Mouse (Mus musculus) layer of hippocampus, adult 2 months (tissue): ENCODE results near the gene Hpcal4. TPM values are rescaled to one million over a fixed set of nuclear protein-coding genes. Genes with fewer than 3 reads are reported as not detected.
"Not testable (repeated sequence)": the region's sequence is repeated elsewhere in the genome, so short reads cannot be mapped to it uniquely, and the experiment has no call there.

Experiments
- DNase-seq, 2 experiments: peaks; one replicate each; pipeline ENCODE4 v3.0.0; 2022; ENCODE audit warnings: low spot score in 2 of 2
- H3K27ac ChIP-seq: fragments of 200-600 bp; 2 replicates; pipeline ENCODE4 v1.8.1; 2022
- H3K4me3 ChIP-seq: fragments of 200-600 bp; 2 replicates; pipeline ENCODE4 v1.8.1; 2022; ENCODE audit warnings: mild to moderate bottlenecking
- CTCF ChIP-seq: fragments of 200-600 bp; conservative IDR thresholded peaks from 2 replicates; pipeline ENCODE4 v1.8.1; 2022; ENCODE audit warnings: antibody characterized with exemption, mild to moderate bottlenecking, moderate library complexity
- long read RNA-seq, 2 experiments: library from polyadenylated mRNA; stranded (forward); transcript quantifications; one replicate each; pipeline ENCODE4 v2.0.0; 2021; ENCODE audit warnings: borderline mapping rate in 2 of 2
- total RNA-seq, 2 experiments: library from RNA; stranded (reverse); gene quantifications; 2 replicates each; pipeline ENCODE4 v1.2.3; 2021

Gene Hpcal4
- 100 to 1,000 TPM; 493 to 508 TPM for total RNA-seq
- long read RNA-seq, experiment 1, full-length matches to known transcripts, result 477 of 660 reads
- long read RNA-seq, experiment 1, partial matches to known transcripts, result 177 of 660 reads
- long read RNA-seq, experiment 1, other reads (novel, unspliced or antisense), result 6 of 660 reads
- long read RNA-seq, experiment 2, full-length matches to known transcripts, result 713 of 902 reads
- long read RNA-seq, experiment 2, partial matches to known transcripts, result 13 of 902 reads
- long read RNA-seq, experiment 2, other reads (novel, unspliced or antisense), result 176 of 902 reads

DNA sequence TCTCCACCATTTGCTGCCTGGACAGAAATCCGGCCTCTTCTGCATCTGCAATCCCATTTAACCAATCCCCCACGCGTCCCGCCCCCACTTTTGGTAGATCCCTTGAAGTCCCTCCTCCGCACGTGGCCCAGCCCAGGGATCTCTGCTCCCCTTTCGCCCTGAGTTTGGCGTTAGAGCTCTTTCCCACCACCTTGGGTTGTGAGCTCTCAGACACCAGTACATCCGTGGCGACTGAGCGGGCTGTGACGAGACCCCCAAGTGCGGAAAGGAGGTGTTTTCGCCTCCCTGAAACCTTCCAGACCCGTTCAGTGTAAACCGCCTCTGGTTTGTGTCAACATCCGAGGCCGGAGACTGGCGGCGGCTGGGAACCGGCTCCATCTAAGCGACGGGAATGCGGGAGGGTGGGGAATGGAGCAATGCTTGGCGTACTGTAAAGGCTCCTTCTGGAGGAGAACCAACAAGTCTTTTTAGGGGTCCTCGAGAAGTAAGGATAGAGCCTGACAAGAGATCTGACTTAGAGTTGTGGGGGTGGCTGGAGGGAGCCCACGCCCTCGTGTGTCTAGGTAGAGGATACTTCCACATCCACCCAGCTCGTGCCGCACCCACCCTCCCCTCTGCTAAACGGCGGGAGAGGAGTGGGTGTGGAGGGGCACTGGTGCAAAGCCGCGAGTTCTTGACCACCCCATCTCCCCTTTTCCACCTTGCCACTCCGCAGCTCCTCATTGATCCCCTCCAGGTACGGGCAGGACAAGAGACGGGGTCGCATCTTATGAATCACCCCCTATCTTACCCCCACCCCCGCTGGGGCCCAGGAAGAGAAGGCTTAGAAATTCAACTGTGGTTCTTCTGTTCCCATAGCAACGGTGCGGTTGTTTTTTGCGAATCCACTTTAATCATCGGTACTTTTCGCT lies at the start of gene Hpcal4:
TSS of gene Hpcal4 (plus strand) at position 900 of the 911 bp plus-strand sequence.
- peak within 1 kb of the TSS; percentile 97 for H3K27ac ChIP-seq

DNA sequence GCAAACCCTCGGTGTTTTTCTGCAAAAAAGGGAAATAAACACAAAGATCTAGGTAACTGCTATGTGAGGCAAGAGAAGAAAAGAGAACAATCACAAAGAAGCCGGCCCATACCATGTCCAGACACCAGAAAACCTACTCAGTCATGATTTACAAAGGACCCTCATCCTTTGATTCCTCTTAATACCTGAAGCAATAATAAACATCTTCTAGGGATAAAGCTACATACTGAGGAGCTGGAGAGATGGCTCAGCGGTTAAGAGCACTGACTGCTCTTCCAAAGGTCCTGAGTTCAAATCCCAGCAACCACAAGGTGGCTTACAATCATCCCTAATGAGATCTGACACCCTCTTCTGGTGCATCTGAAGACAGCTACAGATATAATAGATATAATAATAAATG lies 45.5 kb upstream of the Hpcal4 start:
- no peak for DNase-seq
- H3K4me3 ChIP-seq, result no peak overlapping the region
- no peak for TF ChIP-seq CTCF
- H3K27ac ChIP-seq, result no peak overlapping the region

More for the DNA sequence above, at the start of gene Hpcal4:
- DNase-seq, result peak in 1 of 2 experiments; percentile 48
- no peak for TF ChIP-seq CTCF
- peak within 1 kb of the TSS; percentile 67 for H3K4me3 ChIP-seq

DNA sequence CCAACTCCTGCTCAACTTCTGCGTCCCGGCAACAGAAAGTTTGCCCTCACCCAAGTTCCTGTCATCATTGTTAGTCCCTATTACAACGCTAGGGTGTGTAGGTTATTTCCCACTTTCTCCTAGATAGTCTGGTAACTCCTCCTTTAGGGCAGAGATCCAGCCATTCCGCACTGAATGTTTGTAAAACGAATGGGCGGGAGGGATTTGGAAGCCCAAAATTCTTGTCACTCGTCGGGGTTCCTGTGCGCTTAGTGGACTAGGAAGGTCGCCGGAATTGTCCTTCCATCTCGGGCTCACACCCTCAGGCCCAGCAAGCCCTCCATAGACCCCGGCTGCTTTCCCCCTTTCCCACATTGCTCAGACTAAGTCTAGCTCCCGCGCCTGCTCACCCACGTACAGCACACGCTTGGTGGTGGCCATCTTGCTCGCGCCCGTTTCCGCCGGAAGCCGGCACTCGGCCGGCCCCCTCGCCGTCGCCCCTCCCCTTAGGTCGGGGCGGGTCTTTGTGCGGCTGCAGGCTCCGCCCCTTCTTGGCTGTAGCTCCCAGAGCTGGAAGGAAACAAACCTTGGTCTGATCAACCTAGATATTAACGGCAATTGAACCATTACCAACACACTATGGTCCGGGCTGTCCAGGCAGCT lies 43.4 kb upstream of the Hpcal4 start, which contains the start of gene Ppie:
TSS of gene Ppie (minus strand) at position 439 of the 642 bp plus-strand sequence.
- Histone ChIP-seq H3K27ac (peak within 1 kb of the TSS; percentile 81), H3K4me3 (peak within 1 kb of the TSS; percentile 76)
- peak; percentile 55 to 72 for DNase-seq
- peak; percentile 50 for TF ChIP-seq CTCF

DNA sequence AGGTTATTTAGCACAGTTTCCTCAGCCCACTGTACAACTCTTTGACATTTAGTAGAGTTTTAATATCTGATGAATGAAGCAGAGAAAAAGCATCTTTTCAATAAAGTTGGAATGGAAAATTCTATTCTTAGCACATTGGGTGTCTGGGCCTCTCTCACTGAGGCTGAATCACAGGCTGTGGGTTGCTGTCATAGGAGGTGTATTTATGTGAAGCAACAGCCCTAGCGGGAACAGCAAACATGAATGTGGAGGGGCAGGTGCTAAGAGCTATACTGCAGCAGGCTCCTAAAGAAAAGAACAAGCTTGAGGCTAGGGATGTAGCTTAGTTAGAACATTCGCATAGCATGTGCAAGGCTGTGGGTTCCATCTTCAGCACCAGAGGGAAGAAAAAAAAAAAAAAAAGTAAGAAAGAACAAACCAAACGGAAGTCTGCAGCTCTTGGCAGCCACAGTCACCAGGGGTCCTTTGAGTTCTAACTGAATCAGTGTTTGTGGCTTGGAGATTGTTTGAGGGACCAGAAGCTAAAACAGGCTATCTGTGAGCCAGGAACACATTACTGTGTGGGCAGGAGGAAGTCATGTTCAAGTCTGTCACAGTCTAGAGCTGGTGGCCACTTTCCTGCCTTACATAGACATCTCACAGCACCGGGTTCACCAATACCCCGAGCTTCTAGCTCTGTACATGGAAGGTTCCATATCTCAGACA lies 35.4 kb upstream of the Hpcal4 start:
- peak in 1 of 2 experiments; percentile 61 for DNase-seq
- no peak for TF ChIP-seq CTCF
- peak overlapping the region; percentile 70 for H3K27ac ChIP-seq
- no peak overlapping the region for H3K4me3 ChIP-seq

DNA sequence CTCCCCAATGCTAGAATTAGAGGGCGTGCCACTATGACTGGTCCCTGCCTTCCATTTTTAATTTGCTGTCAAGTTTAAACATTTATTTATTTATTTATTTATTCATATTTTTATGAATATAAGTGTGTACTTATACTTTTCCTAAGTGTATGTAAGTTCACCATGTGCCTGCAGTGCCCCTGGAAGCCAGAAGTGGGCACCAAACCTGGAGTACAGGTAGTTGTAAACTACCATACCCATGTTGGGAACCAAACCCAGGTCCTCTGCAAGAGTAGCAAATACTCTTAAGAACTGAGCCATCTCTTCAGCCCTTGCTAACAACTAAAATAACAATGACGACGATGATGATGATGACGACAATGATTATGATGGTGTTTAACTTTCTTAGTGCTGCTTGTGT lies 31.0 kb upstream of the Hpcal4 start:
- no peak overlapping the region for H3K4me3 ChIP-seq
- H3K27ac ChIP-seq, result no peak overlapping the region
- TF ChIP-seq CTCF, result peak; percentile 56
- DNase-seq, result no peak

DNA sequence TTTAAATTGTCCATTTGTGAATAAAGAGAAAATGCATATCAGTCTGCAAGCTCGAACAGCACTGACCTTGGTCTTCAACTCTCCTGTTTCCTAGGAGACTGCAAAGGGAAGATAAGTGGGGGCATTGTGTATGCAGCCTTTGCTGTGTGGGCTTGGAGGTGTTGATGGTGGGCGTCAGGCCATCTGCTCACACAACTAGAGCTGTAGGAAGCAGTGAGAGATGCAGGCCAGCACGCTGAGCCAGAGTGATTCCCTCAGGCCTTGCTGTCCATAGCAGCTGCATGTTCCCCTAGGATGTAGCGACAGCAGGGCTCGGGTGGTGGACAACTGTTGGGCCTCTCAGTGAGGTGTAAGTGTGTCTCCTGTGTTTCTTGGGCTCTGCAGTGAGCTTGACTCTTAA lies 30.1 kb upstream of the Hpcal4 start:
- Histone ChIP-seq H3K4me3 (no peak overlapping the region), H3K27ac (peak overlapping the region; percentile 74)
- peak; percentile 62 to 68 for DNase-seq
- no peak for TF ChIP-seq CTCF

DNA sequence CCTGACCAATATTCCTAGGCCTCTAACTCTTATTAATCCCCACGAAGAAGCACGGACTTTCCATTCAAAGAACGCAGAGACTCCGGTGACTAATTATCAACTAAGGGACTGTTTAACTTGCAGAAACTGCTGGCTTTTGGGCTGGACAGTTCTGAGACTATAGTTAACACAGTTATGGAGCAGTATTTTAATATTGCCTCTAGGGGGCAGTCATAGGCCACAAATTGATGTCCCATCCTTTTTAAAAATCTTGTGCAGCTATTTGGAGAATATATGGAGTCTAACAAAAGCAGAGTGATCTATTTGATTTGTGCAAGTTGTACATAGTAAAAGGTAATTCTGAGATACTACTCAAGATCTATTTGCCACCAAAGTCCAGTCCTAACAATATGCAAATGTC lies 28.0 kb upstream of the Hpcal4 start:
- peak; percentile 87 for TF ChIP-seq CTCF
- no peak overlapping the region for H3K4me3 ChIP-seq
- H3K27ac ChIP-seq, result no peak overlapping the region
- DNase-seq, result peak; percentile 48 to 67

DNA sequence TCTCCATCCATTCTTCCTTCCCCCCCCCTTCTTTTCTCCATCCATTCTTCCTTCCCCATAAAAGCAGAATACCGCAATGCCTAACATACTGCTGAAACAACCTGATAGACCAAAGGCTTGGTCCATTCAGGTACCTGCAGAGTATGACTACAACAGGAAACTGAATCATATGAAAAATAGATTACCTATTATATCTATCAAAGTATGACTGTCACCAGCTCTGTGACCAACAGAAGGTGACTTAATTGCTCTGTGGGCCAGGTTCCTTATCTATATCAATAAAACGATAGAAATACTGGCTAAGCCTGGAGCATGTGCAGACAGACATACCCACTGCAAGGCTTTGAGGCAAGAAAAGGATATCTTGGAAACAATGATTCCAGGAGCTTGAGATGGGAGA lies 27.6 kb upstream of the Hpcal4 start:
- no peak overlapping the region for H3K4me3 ChIP-seq
- DNase-seq, result no peak
- TF ChIP-seq CTCF, result no peak
- H3K27ac ChIP-seq, result no peak overlapping the region

DNA sequence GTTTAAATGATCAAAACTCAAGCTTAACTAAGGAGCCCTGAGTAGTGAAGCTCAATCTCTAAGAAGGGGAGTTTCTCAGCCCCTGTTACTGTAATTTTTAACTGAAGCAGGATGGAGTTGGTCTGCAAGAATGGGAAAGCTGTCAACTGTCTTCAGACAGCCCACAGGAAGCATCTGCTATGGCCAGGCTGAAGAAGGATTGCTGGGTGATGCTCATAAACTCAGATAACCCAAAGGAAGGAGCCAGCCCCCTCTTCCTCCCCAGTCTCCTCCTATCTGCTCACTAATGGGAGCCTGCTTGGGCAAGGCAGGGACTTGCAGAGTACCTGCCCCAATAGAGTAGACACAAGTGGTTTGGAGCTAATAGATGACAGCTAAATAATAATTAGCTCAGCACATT lies 27.2 kb upstream of the Hpcal4 start:
- Histone ChIP-seq H3K4me3 (no peak overlapping the region), H3K27ac (no peak overlapping the region)
- TF ChIP-seq CTCF, result no peak
- DNase-seq, result no peak

DNA sequence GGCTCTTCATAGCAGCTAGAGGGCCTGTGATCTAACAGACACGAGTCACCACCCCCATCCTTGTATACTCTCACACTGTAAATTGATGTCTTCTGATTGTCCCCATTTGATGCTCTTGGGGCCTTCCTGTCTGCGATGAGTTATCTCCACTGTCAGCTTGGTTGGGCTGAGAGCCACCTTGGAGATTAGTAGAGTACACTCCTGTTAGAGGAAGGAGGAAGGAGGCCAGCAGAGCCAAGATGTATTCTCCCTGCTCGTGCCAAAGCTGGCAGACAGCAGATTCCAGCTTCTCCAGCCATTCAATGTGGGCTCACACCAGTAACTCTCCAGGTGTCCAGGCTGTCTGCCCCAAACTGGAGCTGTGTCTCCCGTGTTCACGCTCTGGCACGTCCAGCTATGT lies 22.5 kb upstream of the Hpcal4 start:
- TF ChIP-seq CTCF, result no peak
- Histone ChIP-seq H3K4me3 (no peak overlapping the region), H3K27ac (no peak overlapping the region)
- DNase-seq, result no peak

DNA sequence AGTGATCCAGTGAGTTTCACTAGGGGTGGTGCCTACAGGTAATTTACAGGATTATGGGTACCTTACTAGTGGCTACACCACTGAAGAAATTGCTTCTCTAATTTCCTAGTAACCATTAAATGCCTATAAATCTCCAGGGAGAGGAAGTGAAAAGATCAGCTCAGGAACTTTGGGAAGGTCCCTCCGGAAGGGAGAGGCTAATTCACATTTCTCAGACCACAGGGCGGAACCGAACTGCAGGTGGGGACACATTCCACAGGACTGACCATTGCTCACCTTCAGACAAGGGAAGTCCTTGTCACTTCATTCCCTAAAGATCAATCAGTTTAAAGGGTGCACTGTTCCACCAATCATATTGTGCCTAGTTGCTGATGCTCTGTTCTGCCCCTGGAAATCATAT lies 21.8 kb upstream of the Hpcal4 start:
- not testable (repeated sequence) for H3K4me3 ChIP-seq, DNase-seq, H3K27ac ChIP-seq

DNA sequence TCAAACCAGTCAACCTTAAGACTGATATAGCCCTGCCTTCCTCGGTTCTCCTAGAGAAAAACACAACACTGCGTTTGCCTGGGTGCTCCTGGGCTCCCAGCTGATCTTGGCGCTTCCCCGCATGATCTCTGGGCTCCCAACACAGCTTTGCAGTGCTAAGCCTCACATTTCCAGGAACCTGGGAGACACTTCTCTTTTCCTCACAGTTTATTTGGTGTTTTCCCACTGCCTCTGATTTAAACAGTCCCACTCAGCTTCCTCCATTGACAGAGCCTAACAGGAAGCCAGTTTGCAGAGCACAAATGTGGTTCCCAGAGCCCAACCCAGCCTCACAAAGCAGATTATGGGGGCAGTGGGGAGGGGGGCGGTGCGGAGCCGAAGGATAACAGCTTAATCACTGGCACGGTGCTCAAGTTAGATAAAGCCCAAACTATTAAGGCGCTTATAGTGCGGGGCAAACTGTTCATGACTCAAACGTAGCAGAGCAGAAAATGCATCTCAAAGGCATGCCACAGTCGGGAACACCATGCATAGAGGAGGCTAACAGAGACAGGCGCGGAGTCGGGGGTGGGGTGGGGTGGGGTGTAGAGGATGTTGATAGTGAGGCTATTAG lies 20.6 kb upstream of the Hpcal4 start:
- DNase-seq, result no peak
- no peak for TF ChIP-seq CTCF
- Histone ChIP-seq H3K27ac (no peak overlapping the region), H3K4me3 (no peak overlapping the region)
